In the genomic region with DNA sequence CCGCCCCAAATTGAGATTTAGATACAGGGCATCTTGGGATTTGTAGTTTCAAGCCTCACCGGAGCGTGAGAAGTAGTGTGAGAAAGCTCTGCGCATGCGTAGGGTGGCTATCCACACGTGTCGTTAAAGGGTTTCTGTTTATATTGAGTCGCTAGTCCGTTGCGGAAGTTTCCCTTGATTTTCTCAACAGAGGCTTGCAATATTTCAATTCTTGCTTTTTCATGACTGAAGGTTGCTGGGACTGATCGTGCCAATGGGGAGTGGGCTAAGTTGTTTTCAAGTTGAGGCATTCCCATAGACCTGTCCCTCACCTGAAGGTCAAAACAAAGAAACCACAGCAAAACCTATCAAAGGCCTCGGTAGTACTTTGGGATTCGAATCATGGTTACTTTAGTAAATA, we compare ENCODE assay signal across 9 mouse cellular contexts. TPM values are rescaled to one million over a fixed set of nuclear protein-coding genes. Genes with fewer than 3 reads are reported as not detected.
DNase-seq lines count a peak whose midpoint lies in the region; ATAC-seq and TF ChIP-seq lines count a peak whose summit lies in the region.
"Had no signal": no experiment of that assay in that cellular context is flagged by ENCODE, and none has a peak within 500 bp of the region (broad histone marks: within the 10 kb centered on the region; RNA-seq: fewer than 3 reads in every experiment).

No protein-coding gene starts in this region.

- peak overlapping the region; percentile 87 for H3K4me3 ChIP-seq in embryonic facial prominence, embryonic 12.5 days
- H3K4me3 ChIP-seq in heart, embryonic 16.5 days (ENCODE audit: low read length), result peak overlapping the region; percentile 95
- H3K4me3 ChIP-seq in liver, postnatal 0 days (ENCODE audit: low read depth, low read length), result peak overlapping the region; percentile 72
- H3K4me3 ChIP-seq in neural tube, embryonic 11.5 days (ENCODE audit: low read depth, low read length), result peak overlapping the region; percentile 79; the same call in 1 of the 2 replicates
- peak overlapping the region; percentile 82 for H3K4me3 ChIP-seq in stomach, embryonic 16.5 days (replicated peaks; ENCODE audit: low read length)

- 0 out of 2 replicates have a peak overlapping the region, but pooled peaks have one; percentile 100 for H3K27ac ChIP-seq in embryonic facial prominence, embryonic 12.5 days
- H3K27ac ChIP-seq in heart, embryonic 16.5 days (ENCODE audit: low read length), result peak overlapping the region; percentile 62
- H3K27ac ChIP-seq in liver, postnatal 0 days (ENCODE audit: low read depth), result peak overlapping the region; percentile 90
- H3K27ac ChIP-seq in neural tube, embryonic 11.5 days (ENCODE audit: low read depth, low read length), result no peak overlapping the region
- peak overlapping the region; percentile 97 for H3K27ac ChIP-seq in stomach, embryonic 16.5 days (ENCODE audit: low read length)

- 4% methylated on average over 13 of the region's 13 CpGs for WGBS in embryonic facial prominence, embryonic 12.5 days
- WGBS in heart, embryonic 16.5 days, result 1% methylated on average over 13 of the region's 13 CpGs
- under 1% methylated on average over 13 of the region's 13 CpGs for WGBS in liver, postnatal 0 days (ENCODE audit: insufficient replicate concordance)
- WGBS in neural tube, embryonic 11.5 days, result 8% methylated on average over 12 of the region's 13 CpGs
- WGBS in stomach, embryonic 16.5 days, result 4% methylated on average over 13 of the region's 13 CpGs

- peak overlapping the region; percentile 72 for H3K9ac ChIP-seq in embryonic facial prominence, embryonic 12.5 days
- H3K9ac ChIP-seq in heart, embryonic 16.5 days (ENCODE audit: low read length), result peak overlapping the region; percentile 96
- H3K9ac ChIP-seq in liver, postnatal 0 days (replicated peaks), result peak overlapping the region; percentile 78
- no peak overlapping the region for H3K9ac ChIP-seq in neural tube, embryonic 11.5 days (ENCODE audit: low read length)
- peak overlapping the region; percentile 83 for H3K9ac ChIP-seq in stomach, embryonic 16.5 days (ENCODE audit: low read length)

- H3K36me3 ChIP-seq in embryonic facial prominence, embryonic 12.5 days, result peaks cover 37% of the 10 kb centered on the region
- H3K36me3 ChIP-seq in heart, embryonic 16.5 days (ENCODE audit: control insufficient read depth, insufficient read depth), result peaks cover 25% of the 10 kb centered on the region
- H3K36me3 ChIP-seq in liver, postnatal 0 days (replicated peaks; ENCODE audit: insufficient read depth, low read length), result peaks cover 32% of the 10 kb centered on the region
- peaks cover 9% of the 10 kb centered on the region for H3K36me3 ChIP-seq in neural tube, embryonic 11.5 days (ENCODE audit: control insufficient read depth, insufficient read depth, low read length)
- no peaks in the 10 kb centered on the region for H3K36me3 ChIP-seq in stomach, embryonic 16.5 days (ENCODE audit: control insufficient read depth, insufficient read depth, low read length)

- DNase-seq in A20 (ENCODE audit: low read depth, low spot score), result peak; percentile 85
- peak; percentile 90 for DNase-seq in adrenal gland, postnatal 14 days
- peak; percentile 89 to 91 for DNase-seq in kidney, postnatal 25 days
- peak; percentile 85 for DNase-seq in liver, postnatal 0 days
- DNase-seq in neural tube, embryonic 11.5 days (ENCODE audit: low spot score), result peak; percentile 68

- TF ChIP-seq CTCF in liver, postnatal 0 days (IDR thresholded peaks at IDR 0.05; ENCODE audit: low read depth), result no peak

- H3K4me1 ChIP-seq in embryonic facial prominence, embryonic 12.5 days, result peaks cover 19% of the 10 kb centered on the region
- H3K4me1 ChIP-seq in heart, embryonic 16.5 days (ENCODE audit: control insufficient read depth, insufficient read depth, low read length), result peaks cover 20% of the 10 kb centered on the region
- H3K4me1 ChIP-seq in liver, postnatal 0 days (ENCODE audit: insufficient read depth), result peaks cover 38% of the 10 kb centered on the region
- H3K4me1 ChIP-seq in neural tube, embryonic 11.5 days (ENCODE audit: control insufficient read depth, insufficient read depth, low read length), result peaks cover 12% of the 10 kb centered on the region; the same call in 1 of the 2 replicates
- peaks cover 18% of the 10 kb centered on the region for H3K4me1 ChIP-seq in stomach, embryonic 16.5 days (ENCODE audit: control insufficient read depth, insufficient read depth, low read length)

- H3K27me3 ChIP-seq in embryonic facial prominence, embryonic 12.5 days, result no peaks in the 10 kb centered on the region
- no peaks in the 10 kb centered on the region for H3K27me3 ChIP-seq in heart, embryonic 16.5 days (ENCODE audit: control insufficient read depth, insufficient read depth, low read length)
- no peaks in the 10 kb centered on the region for H3K27me3 ChIP-seq in liver, postnatal 0 days (ENCODE audit: insufficient read depth, low read length)
- no peaks in the 10 kb centered on the region for H3K27me3 ChIP-seq in neural tube, embryonic 11.5 days (ENCODE audit: control insufficient read depth, insufficient read depth, low read length)
- no peaks in the 10 kb centered on the region for H3K27me3 ChIP-seq in stomach, embryonic 16.5 days (ENCODE audit: control insufficient read depth, insufficient read depth, low read length)

- no peak for TF ChIP-seq EP300 in liver, postnatal 0 days (IDR thresholded peaks at IDR 0.05; ENCODE audit: low read depth)

- ATAC-seq in embryonic facial prominence, embryonic 12.5 days (ENCODE audit: insufficient number of reproducible peaks, insufficient read depth, low FRiP score, low TSS enrichment), result no peak
- no peak for ATAC-seq in heart, embryonic 16.5 days (replicated peaks; ENCODE audit: extremely low read depth, insufficient read depth, low FRiP score)
- ATAC-seq in liver, postnatal 0 days, result no peak
- ATAC-seq in neural tube, embryonic 11.5 days (ENCODE audit: insufficient read depth, low FRiP score, low TSS enrichment), result no peak
- ATAC-seq in stomach, embryonic 16.5 days (ENCODE audit: insufficient read depth, low FRiP score), result no peak

- H3K4me2 ChIP-seq in embryonic facial prominence, embryonic 12.5 days (replicated peaks), result peak overlapping the region; percentile 78
- H3K4me2 ChIP-seq in heart, embryonic 16.5 days (ENCODE audit: low read depth, low read length), result peak overlapping the region; percentile 98
- peak overlapping the region; percentile 92 for H3K4me2 ChIP-seq in liver, postnatal 0 days (ENCODE audit: low read depth, low read length)
- H3K4me2 ChIP-seq in neural tube, embryonic 11.5 days (ENCODE audit: low read depth), result peak overlapping the region; percentile 98
- H3K4me2 ChIP-seq in stomach, embryonic 16.5 days (ENCODE audit: low read depth, low read length), result peak overlapping the region; percentile 79

- H3K9me3 ChIP-seq in embryonic facial prominence, embryonic 12.5 days, result no peaks in the 10 kb centered on the region
- H3K9me3 ChIP-seq in heart, embryonic 16.5 days (replicated peaks; ENCODE audit: control insufficient read depth, low read length), result no peaks in the 10 kb centered on the region
- no peaks in the 10 kb centered on the region for H3K9me3 ChIP-seq in liver, postnatal 0 days (ENCODE audit: low read length)
- H3K9me3 ChIP-seq in neural tube, embryonic 11.5 days (ENCODE audit: control insufficient read depth, low read length), result no peaks in the 10 kb centered on the region
- no peaks in the 10 kb centered on the region for H3K9me3 ChIP-seq in stomach, embryonic 16.5 days (replicated peaks; ENCODE audit: control insufficient read depth, low read length)

RNA-seq across cellular contexts. Expression of a gene that starts 2.0 kb away (rescaled TPM):
- total RNA-seq in adrenal gland, postnatal 14 days (2021), result 65.9 and 67.8 TPM in 2 replicates
- polyA plus RNA-seq in embryonic facial prominence, embryonic 12.5 days (2016; fragmentation: Nextera tagmentation; extraction: Ambion mirVana), result 31.7 and 33.3 TPM in 2 replicates
- 18.8 and 21.5 TPM in 2 replicates for polyA plus RNA-seq in heart, embryonic 16.5 days (2015; fragmentation: Nextera tagmentation; extraction: Ambion mirVana)
- 7.6 and 8.2 TPM in 2 replicates for polyA plus RNA-seq in liver, postnatal 0 days (2015; fragmentation: Nextera tagmentation; extraction: Ambion mirVana)
- polyA plus RNA-seq in neural tube, embryonic 11.5 days (2014; fragmentation: Nextera tagmentation; extraction: Ambion mirVana), result 16.3 and 19.7 TPM in 2 replicates
- polyA plus RNA-seq in stomach, embryonic 16.5 days (2015; fragmentation: Nextera tagmentation; extraction: Ambion mirVana), result 28.6 and 31.0 TPM in 2 replicates

RNA-seq across cellular contexts. Expression of a gene that starts 8.1 kb away (rescaled TPM):
- 154 and 161 TPM in 2 replicates for total RNA-seq in adrenal gland, postnatal 14 days (2021)
- polyA plus RNA-seq in embryonic facial prominence, embryonic 12.5 days (2016; fragmentation: Nextera tagmentation; extraction: Ambion mirVana), result 160 and 176 TPM in 2 replicates
- polyA plus RNA-seq in heart, embryonic 16.5 days (2015; fragmentation: Nextera tagmentation; extraction: Ambion mirVana), result 61.9 and 76.5 TPM in 2 replicates
- polyA plus RNA-seq in liver, postnatal 0 days (2015; fragmentation: Nextera tagmentation; extraction: Ambion mirVana), result 63.0 and 73.6 TPM in 2 replicates
- polyA plus RNA-seq in neural tube, embryonic 11.5 days (2014; fragmentation: Nextera tagmentation; extraction: Ambion mirVana), result 158 and 170 TPM in 2 replicates
- 63.4 and 64.0 TPM in 2 replicates for polyA plus RNA-seq in stomach, embryonic 16.5 days (2015; fragmentation: Nextera tagmentation; extraction: Ambion mirVana)

RNA-seq across cellular contexts. Expression of a gene that starts 9.7 kb away (rescaled TPM):
- total RNA-seq in adrenal gland, postnatal 14 days (2021), result 91.4 and 94.7 TPM in 2 replicates
- polyA plus RNA-seq in embryonic facial prominence, embryonic 12.5 days (2016; fragmentation: Nextera tagmentation; extraction: Ambion mirVana), result 125 and 132 TPM in 2 replicates
- polyA plus RNA-seq in heart, embryonic 16.5 days (2015; fragmentation: Nextera tagmentation; extraction: Ambion mirVana), result 111 and 112 TPM in 2 replicates
- polyA plus RNA-seq in liver, postnatal 0 days (2015; fragmentation: Nextera tagmentation; extraction: Ambion mirVana), result 33.2 and 34.4 TPM in 2 replicates
- 129 and 130 TPM in 2 replicates for polyA plus RNA-seq in neural tube, embryonic 11.5 days (2014; fragmentation: Nextera tagmentation; extraction: Ambion mirVana)
- polyA plus RNA-seq in stomach, embryonic 16.5 days (2015; fragmentation: Nextera tagmentation; extraction: Ambion mirVana), result 108 and 110 TPM in 2 replicates

RNA-seq across cellular contexts. Expression of a gene that starts 20.4 kb away (rescaled TPM):
- not detected in 2 replicates for total RNA-seq in adrenal gland, postnatal 14 days (2021)
- 0.08 TPM in 1 of 2 replicates, not detected in the other for polyA plus RNA-seq in embryonic facial prominence, embryonic 12.5 days (2016; fragmentation: Nextera tagmentation; extraction: Ambion mirVana)
- polyA plus RNA-seq in heart, embryonic 16.5 days (2015; fragmentation: Nextera tagmentation; extraction: Ambion mirVana), result not detected in 2 replicates
- not detected in 2 replicates for polyA plus RNA-seq in liver, postnatal 0 days (2015; fragmentation: Nextera tagmentation; extraction: Ambion mirVana)
- polyA plus RNA-seq in neural tube, embryonic 11.5 days (2014; fragmentation: Nextera tagmentation; extraction: Ambion mirVana), result not detected in 2 replicates
- polyA plus RNA-seq in stomach, embryonic 16.5 days (2015; fragmentation: Nextera tagmentation; extraction: Ambion mirVana), result 0.30 and 0.42 TPM in 2 replicates
- polyA plus RNA-seq: testis, adult 2 months had no signal

RNA-seq across cellular contexts. Expression of a gene that starts 25.1 kb away (rescaled TPM):
- total RNA-seq in adrenal gland, postnatal 14 days (2021), result 18.0 and 18.4 TPM in 2 replicates
- 32.8 and 35.8 TPM in 2 replicates for polyA plus RNA-seq in embryonic facial prominence, embryonic 12.5 days (2016; fragmentation: Nextera tagmentation; extraction: Ambion mirVana)
- 19.5 and 20.6 TPM in 2 replicates for polyA plus RNA-seq in heart, embryonic 16.5 days (2015; fragmentation: Nextera tagmentation; extraction: Ambion mirVana)
- polyA plus RNA-seq in liver, postnatal 0 days (2015; fragmentation: Nextera tagmentation; extraction: Ambion mirVana), result 14.4 and 14.9 TPM in 2 replicates
- 25.0 and 25.8 TPM in 2 replicates for polyA plus RNA-seq in neural tube, embryonic 11.5 days (2014; fragmentation: Nextera tagmentation; extraction: Ambion mirVana)
- 28.1 and 29.9 TPM in 2 replicates for polyA plus RNA-seq in stomach, embryonic 16.5 days (2015; fragmentation: Nextera tagmentation; extraction: Ambion mirVana)
